Mouse (Mus musculus): ENCODE data around the gene Ctdspl. TPM values are rescaled to one million over a fixed set of nuclear protein-coding genes. Genes with fewer than 3 reads are reported as not detected.

The Ctdspl gene
- polyA plus RNA-seq, 1 experiment: 33.7 TPM

DNA sequence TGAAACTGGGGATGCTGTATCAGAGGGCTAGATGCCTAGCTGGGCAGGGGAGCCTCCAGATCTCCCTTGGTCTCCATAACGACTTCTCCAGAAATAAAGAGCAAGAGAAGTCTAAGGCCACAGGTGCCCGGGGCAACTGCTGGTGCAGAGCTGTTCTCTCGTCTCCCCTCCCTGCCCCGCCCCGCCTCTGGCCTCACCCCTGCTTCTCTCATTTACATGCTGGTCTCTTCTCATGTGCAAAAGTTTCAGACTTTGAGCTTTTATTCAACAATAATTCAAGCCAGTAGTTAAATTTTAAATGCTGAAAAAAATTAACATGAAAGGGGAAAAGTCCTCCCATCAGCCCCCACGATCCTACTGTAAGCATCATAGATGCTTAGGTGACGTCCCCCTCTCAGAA lies 95.5 kb downstream of the Ctdspl start:
- DNase-seq (ENCODE audit: extremely low spot score in 1 of 2, low spot score in 1 of 2): no peak

DNA sequence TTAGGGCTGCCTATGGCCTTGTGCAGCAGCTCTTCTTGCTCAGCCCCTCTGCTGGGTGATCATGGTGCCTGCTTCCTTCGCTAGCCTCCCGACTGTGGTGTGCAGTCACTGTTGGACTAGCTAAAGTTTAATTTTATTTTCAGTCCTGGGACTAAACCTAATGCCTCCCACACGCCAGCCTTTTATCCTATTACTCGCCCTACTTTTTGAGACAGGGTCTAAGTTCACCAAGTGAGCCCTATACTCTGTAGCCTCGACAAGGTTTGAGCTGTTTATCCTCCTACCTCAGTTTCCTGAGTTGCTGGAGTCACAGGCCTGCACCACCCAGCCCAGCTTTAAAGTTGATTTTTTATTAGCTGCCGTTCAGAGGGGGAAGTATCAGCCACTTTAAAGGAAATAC lies 99.0 kb downstream of the Ctdspl start:
- no peak for DNase-seq (ENCODE audit: extremely low spot score in 1 of 2, low spot score in 1 of 2)

DNA sequence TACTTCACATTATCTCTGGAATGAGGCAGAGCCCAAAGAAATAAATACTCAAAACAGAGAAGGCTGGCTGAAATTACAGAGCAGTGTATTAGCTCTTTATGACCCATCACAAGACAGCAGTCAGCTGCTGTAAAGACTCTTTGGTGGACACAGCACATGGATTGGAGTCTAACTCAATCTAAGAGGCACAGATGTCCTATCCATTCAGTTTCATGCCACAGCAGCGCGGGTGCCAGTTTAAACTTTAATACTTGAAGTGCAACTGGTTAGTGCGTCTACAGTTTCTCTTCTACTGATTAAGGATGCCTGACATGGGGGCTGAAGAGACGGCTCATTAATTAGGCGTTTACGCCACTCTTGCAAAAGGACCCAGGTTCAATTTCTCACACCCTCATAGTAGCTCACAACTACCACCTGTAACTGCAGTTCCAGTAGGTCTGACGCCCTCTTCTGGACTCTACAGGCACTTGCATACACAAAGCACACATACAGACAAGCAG lies 99.6 kb downstream of the Ctdspl start:
- DNase-seq (ENCODE audit: extremely low spot score in 1 of 2, low spot score in 1 of 2): no peak

DNA sequence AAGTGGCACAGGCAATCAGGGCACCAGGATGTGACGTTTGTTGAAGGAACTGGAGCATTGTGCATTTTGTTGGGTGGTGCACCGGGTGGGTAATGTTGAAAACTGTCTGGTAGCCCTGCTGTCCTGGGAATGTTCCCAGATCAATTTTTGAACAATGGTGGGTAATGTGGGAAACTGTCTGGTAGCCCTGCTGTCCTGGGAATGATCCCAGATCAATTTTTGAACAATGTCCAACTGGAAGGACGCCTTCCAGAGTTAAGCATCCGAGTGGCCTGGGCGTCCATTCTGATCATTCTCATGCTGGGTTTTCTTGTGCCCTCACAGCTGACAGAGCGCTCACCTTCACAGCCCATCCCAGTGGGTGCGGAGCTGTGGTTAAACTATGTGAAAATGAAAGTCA lies 101.1 kb downstream of the Ctdspl start:
- DNase-seq (ENCODE audit: extremely low spot score in 1 of 2, low spot score in 1 of 2): no peak

DNA sequence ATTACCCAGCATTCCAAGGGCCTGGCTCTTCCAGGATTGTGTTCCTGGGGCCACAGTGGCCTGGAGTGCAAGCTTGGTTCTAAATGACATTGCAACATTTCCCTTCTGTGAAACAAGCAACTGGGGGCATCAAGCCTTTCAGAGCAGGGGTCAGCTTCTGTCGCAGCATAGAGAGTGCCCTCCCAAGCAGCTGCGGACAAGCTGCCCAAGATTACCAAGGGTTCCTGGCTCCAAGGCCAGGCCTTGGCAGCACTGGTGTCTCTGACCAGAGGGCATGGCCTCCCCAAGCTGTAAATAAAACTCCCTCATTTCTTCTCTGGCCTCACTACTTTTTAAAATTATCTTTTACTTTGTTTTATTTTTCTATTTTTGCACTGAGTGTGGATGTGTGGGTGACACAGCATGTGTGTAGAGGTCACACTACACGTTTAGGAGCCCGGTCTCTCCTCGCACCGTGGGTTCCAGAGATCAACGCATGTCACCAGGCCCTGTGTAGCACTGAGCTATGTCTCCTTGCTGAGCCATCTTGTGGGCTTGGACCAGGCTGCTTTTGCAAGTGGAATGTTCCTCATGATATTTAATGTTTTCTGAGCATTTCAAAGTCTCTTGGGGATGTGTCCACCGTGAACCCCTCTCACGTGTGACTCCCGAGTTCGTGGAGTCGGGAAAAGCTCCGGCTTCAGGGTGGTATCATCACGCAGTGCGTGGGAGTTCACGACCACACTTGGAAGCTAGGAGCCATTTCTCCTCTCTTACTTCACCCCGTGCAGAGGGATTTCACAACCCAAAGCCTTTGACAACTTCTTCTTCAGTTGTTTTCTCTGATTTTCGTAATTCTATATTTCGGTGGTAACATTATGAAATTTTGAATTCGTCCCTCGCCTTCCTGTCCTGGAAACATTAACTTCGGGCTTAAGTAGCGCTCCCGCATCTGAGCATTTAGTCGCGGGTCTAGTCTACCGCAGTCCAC lies 102.3 kb downstream of the Ctdspl start:
- DNase-seq (ENCODE audit: extremely low spot score in 1 of 2, low spot score in 1 of 2): no peak

DNA sequence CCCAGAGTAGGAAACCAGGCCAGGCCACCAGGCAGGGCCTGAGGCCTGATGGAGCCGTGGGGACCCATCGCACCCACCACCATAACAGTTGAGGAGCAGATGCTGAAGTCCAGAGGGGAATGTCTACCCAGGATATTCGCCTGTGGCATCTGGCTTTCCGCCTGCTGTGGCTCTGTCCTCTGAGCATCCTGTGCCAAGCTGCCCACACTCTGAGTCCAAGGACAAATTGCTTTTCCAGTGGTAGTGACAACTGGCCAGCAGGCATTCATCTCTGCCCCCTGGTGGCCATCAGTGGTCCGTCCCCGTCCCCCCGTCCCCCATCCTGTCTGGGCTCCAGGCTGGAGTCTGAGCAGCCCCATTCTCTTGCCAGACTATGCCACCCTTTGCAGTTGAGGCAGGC lies 103.3 kb downstream of the Ctdspl start:
- DNase-seq (ENCODE audit: extremely low spot score in 1 of 2, low spot score in 1 of 2): peak in 1 of 2 experiments; percentile 58

DNA sequence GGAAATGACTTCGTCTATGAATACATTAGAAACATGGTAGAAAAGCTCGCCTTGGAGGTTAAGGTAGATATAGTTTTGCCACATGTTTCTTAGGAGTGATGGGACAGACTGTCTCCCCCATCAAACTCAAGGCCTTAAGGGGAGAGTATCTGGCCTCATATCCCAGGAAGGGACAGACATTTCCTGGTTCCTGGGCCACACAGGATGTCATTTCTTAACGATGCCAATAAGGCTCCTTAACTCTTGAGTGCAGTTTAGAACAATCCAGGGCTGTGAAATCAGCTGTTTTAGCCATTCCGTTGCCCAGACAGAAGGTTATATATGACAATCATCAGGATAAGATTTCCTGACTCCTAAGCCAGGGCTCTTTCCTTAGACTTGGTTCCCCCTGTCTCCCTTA lies 104.8 kb downstream of the Ctdspl start:
- DNase-seq (ENCODE audit: extremely low spot score in 1 of 2, low spot score in 1 of 2): no peak

DNA sequence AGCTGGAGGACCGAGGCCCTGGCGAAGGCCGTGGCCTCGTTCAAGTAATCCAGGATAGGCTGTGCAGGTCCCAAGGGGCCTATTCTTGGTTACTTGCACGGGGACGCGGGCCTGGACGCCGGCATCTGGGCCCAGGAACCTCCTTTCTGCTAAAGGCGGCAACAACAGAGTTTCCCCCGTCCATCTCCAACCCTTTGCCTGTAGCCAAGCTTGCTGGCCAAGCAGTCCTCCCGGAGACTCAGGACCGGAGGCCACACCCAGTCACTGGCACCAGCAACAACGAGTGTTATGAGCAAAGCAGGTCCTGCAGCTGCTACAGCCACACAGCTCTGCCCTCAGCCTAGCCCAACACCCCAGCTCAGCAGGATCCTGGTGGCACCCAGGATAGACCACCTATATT lies 105.5 kb downstream of the Ctdspl start:
- DNase-seq (ENCODE audit: extremely low spot score in 1 of 2, low spot score in 1 of 2): no peak

DNA sequence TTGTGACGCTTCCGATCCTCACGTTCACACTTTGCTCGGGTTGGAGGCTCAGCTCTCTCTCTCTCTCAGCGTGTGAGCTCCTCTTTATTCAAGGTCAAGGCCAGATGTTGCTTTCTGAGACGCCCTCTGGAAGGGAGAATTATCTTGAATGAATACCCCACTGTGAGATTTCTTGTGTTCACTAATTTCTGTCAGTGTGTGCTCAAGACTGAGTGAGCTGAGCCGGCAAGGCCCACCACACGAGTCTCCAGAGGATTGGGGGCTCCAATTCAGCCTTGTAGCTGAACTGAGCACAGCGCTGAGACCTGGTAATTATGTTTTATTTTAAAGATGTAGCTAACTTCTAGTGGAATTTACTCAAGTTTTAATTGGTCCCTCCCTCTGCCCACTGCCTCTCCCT lies 106.3 kb downstream of the Ctdspl start:
- no peak for DNase-seq (ENCODE audit: extremely low spot score in 1 of 2, low spot score in 1 of 2)

DNA sequence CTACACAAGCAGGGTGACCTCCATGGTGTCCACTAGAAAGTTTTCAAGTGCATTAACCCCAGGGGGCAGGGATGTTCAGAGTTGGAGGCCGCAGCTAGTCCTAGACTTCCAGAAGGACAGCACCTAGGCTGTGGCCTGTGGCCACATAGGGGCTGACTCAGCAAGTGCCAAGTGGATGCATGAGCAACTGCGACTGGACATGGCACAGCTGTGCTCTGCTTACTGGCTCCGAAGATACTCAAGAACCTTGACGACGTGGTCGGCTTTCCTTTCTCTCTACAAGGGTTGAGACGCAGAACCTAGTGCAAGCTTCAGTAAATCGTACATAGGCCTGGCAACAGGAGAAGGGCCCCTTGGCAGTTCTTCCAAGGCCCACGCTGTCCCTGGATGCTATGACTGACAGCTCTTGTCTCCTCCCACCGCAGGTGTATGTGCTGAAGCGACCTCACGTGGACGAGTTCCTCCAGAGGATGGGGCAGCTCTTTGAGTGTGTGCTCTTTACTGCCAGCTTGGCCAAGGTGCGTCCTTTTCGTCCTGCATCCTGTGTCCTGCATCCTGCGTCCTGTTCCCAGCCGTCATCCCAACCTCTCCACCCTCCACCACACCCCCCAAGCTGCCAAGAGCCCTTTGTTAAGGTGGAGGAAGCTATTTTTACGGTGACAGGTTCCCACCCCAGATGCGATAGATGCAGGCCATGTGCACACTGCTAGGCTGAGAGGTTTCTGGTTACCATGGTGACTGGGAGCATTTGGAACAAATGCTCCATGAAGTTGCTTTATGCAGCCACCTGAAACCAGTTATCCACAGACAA lies 107.1 kb downstream of the Ctdspl start:
- peak; percentile 40 to 72 for DNase-seq (ENCODE audit: extremely low spot score in 1 of 2, low spot score in 1 of 2)

DNA sequence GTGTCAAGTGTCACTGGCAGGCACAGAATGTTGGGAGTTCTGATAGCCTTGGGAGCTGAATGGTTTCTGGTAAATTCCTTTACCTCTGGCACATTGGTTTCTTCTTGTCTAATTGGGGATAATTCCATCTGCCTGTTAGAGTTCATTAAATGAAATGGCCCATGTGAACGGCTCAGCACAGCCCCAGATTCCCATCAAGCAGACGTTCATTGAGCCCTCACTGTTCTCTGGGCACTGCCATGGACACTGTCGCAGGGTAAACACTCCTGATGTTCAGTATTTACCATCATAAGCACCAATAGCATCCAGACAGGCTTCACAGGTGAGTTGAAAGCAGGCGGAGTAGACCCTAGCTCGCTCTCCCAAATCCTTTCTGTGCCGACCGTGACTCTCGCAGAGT lies 107.8 kb downstream of the Ctdspl start:
- no peak for DNase-seq (ENCODE audit: extremely low spot score in 1 of 2, low spot score in 1 of 2)

DNA sequence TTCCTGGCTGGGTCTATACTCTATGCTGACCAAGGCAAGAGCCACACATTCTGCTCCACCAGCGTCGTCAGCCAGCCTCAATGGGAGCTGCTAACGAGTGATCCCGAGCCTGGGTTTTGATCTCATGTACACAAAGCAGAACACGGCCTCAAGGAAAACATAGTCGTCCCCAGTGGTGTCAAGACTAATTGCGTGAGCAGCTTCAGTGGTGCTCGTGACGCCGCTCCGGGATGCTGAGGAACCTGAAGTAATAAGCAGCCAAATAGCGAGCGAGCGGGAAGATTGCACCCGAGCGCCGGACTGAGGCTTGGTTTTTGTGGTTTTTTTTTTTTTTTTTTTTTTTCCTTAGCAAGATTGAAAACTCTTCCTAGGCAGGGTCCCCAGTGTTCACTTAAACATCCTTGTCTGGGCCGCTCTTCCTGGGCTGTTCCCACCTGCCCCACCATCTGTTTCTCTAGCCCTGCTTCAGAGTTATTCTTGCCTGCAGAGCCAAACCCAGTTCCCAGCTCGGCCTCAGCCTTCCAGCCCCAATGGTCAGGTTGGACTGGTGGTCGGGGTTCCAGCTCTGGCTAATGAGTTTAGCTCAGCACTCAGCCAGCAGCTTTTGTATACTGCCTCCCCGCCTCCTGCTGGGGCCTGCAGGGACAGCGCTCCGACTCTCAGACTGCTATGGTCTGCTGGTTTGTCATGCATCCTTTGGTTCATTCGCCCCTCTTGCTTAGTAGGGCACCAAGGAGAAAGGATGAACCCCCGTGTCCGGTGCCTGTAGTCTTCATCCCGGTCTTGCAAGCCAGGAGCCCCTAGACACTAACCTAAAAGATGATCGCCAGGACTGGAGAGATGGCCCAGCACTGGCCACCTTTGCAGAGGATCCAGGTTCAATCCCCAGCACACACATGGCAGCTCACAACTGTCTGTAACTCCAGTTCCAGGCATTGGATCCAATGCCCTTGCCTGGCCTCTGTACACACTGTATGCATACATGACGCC lies 108.7 kb downstream of the Ctdspl start:
- DNase-seq (ENCODE audit: extremely low spot score in 1 of 2, low spot score in 1 of 2): no peak

DNA sequence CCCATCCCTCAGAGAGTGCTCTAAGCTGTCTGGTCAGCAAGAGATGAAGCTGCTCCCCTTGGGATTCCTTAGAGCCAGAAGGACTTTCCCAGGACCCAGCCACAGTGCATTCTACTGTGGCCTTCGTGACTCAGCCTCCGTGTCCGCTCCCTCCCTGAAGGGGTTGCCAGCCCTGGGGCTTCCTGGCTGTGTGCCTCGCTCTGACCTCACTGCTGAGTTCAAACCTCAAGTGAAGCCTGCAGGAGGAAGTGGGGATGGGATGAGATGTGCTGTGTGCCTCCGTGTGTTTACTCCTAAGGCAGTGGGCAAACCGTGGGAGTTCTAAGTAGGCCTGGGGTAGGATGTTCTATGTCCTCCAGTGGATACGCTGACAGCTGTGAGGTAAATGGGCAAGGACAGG lies 109.6 kb downstream of the Ctdspl start:
- no peak for DNase-seq (ENCODE audit: extremely low spot score in 1 of 2, low spot score in 1 of 2)

DNA sequence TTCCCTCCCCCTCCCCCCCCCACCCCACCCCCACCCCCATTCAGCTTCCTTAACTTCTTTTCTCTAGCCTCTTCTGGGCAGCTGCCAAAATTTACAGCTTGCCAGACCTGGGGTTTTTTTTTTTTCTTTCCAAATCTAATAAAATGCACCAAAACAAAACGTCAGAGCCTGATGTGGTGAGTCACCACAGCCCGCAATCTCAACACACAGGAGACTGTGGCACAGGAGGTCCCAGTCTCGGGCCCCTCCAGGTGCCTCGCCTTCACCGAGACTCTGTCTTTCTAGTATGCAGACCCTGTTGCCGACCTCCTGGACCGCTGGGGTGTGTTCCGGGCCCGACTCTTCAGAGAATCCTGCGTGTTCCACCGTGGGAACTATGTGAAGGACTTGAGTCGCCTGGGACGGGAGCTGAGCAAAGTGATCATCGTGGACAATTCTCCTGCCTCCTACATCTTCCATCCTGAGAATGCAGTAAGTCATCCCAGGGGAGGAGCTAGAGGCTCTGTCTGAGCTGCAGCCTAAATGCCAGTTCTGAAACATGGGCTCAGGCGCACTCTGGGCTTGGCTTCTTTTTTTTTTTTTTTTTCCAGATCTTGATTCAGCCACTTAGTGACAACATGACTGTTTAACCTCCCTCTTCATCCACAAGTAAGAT lies 111.0 kb downstream of the Ctdspl start:
- peak in 1 of 2 experiments; percentile 63 for DNase-seq (ENCODE audit: extremely low spot score in 1 of 2, low spot score in 1 of 2)

DNA sequence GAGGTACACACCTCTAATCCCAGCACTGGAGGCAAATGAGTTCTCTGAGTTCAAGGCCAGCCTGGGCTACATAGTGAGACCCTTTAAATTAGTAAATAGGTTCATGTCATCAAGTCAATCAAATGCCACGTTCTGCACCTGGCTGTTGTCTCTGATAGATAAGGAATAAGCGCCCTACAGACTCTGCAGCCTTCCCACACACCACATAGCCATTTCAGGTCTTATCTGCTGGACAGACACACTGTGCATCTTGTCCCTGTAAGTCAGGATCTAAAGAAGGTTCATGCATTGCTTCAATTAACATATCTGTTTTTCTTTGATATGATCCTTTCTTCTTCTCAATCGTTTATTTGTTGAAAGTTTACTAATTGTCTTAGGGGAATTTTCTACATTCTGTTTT lies 112.3 kb downstream of the Ctdspl start:
- no peak for DNase-seq (ENCODE audit: extremely low spot score in 1 of 2, low spot score in 1 of 2)

DNA sequence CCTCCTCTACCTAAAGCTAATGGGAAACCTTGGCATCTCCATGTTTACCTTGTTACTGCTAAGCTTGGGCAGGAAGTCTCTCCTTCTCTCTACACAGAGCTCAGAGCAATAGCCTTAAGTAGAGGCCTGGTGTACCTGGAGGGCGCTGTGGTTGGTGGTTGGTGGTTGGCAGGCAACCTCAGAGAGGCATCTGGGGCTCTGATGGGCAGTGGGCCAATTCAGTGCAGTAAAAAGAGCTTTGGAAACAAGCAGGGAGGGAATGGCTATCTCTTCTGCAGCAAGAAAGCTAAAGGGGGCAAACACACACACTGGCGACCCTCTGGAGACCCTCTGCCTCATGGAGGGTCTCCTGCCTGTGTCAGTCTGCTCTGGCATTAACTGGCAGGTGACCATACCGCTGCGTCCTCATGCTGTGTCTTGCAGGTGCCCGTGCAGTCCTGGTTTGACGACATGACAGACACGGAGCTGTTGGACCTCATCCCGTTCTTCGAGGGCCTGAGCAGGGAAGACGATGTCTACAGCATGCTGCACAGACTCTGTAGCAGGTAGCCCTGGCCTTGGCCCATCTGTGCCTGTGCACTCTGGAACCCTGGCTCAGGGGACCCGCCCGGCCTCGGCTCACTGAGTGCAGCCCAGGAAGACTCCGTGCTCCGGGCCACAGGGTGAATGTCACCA lies 114.0 kb downstream of the Ctdspl start:
- no peak for DNase-seq (ENCODE audit: extremely low spot score in 1 of 2, low spot score in 1 of 2)

DNA sequence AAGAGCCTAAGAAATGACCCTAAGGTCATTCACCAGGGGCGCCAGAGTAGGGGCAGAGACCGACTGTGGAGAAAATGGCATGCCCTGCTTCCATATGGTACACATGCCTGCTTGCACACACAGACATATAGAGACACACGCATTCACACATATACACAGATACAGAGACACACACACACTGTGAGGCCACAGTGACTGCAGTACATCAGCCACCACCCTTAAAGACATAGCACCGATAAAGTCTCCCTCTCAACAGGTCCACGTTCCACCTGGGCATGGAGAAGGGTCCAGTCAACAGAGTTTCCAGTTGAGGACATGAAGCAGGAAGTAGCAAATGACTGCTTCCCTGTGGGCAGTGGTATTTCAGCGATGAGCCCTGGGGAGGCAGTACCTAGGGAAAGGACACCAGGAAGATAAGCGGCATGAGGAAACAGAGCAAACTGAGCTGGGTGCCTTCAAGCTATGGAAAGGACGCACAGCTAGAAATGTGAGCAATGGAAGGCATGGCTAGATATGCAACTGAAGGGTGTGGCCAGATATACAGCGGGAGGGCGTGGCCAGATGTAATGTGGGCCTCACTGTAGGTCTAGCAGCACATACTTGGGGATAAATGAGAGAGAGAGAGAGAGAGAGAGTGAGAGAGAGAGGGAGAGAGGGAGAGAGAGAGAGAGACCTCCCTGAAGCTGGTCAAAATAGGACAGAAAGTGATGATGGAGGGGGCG lies 122.1 kb downstream of the Ctdspl start:
- no peak for DNase-seq (ENCODE audit: extremely low spot score in 1 of 2, low spot score in 1 of 2)

DNA sequence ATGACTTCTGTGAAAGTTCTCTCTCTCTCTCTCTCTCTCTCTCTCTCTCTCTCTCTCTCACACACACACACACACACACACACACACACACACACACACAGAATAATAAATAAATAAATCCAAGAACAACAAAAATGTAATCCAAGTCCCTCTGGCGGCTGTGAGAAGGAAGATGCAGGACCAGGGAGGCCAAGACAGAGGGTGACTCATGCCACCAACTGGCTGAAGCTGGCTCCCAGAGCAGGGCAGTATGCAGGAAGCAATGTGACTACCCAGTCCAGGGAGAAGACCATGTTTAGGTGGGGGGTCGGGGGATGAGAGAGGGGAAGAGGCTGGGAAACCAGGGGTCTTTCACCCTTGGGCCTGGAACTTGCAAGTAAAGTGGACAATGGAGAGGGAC lies 124.9 kb downstream of the Ctdspl start:
- DNase-seq (ENCODE audit: extremely low spot score in 1 of 2, low spot score in 1 of 2): no peak

All from frontal cortex, adult 2 months (tissue).